Mouse (Mus musculus) cortical plate, adult 2 months (tissue): Measurements from ENCODE around the gene Tceal7. TPM values are rescaled to one million over a fixed set of nuclear protein-coding genes. Genes with fewer than 3 reads are reported as not detected.

Source experiments
- H3K27ac ChIP-seq: fragments of 200-500 bp; 2 replicates; pipeline ENCODE4 v1.5.1; 2012; ENCODE audit warnings: low read length, control low read depth, inconsistent platforms; ENCODE audit not compliant: insufficient read depth
- H3K4me1 ChIP-seq: fragments of 200-500 bp; 2 replicates; pipeline ENCODE4 v1.6.1; 2011; ENCODE audit warnings: low read length; ENCODE audit not compliant: control insufficient read depth, insufficient read depth
- H3K4me3 ChIP-seq: fragments of 200-500 bp; 2 replicates; pipeline ENCODE4 v1.5.1; 2011; ENCODE audit warnings: mild to moderate bottlenecking, low read length, control low read depth; ENCODE audit not compliant: insufficient read depth
- CTCF ChIP-seq: fragments of 200-500 bp; IDR thresholded peaks from 2 replicates; pipeline ENCODE4 v1.5.1; 2011; ENCODE audit warnings: mild to moderate bottlenecking, control low read depth, low read length; ENCODE audit not compliant: insufficient read depth; ENCODE audit errors: extremely low read depth
- POLR2A ChIP-seq: fragments of 200-500 bp; IDR thresholded peaks from 2 replicates; pipeline ENCODE4 v1.6.1; 2011; ENCODE audit warnings: mild to moderate bottlenecking, low read length, control low read depth; ENCODE audit not compliant: insufficient read depth; ENCODE audit errors: extremely low read depth
- polyA plus RNA-seq: library from polyadenylated mRNA; depleted of rRNA; stranded (reverse); fragments of >200 nt; gene quantifications from 2 replicates; pipeline ENCODE4 v1.2.3, GENCODE M21; 2012

Gene Tceal7
- polyA plus RNA-seq, 1 experiment: 1.4 TPM

DNA sequence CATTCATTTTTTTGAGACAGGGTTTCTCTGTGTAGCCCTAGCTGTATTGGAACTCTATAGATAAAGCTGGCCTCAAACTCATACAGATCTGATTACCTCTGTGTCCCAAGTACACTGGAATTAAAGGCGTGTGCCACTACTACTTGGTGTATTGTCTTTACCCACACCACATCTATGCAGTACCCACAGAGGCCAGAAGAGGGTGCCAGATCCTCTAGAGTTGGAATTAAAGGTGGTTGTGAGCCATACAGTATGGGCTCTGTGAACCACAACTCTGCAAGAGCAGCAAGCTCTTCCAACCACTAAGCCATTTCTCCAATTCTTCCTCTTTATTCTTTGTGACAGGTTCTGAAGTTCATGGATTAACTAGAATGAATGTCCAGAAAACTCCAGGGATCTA lies 17.7 kb upstream of the Tceal7 start:
- H3K4me1 ChIP-seq: no peaks in the 10 kb centered on the region
- no peak overlapping the region for H3K4me3 ChIP-seq
- H3K27ac ChIP-seq: no peak overlapping the region
- TF ChIP-seq CTCF (peak; percentile 20), POLR2A (no peak)

DNA sequence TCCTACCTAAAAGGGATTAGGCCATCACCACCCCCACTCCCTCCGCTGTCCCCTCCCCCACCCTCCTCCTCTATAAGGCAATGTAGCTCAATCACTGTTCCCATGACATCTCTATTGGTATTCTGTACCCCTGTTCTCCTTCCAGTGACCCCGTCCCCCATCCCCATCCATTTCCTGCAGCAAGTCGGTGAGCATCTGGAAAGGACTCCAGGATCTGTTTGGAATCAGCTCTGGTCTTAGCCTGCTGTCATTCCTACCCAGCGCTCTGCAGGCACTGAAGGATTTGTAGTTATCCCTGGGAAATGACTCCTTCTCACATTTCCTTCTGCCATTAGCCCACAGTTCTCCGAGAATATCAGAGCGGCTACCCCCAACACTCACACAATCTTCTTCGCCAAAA lies 11.3 kb upstream of the Tceal7 start:
- peak overlapping the region; percentile 84 for H3K4me3 ChIP-seq
- TF ChIP-seq POLR2A: no peak
- TF ChIP-seq CTCF: no peak
- peak overlapping the region; percentile 70 for H3K27ac ChIP-seq
- peaks cover 2% of the 10 kb centered on the region; the same call in 1 of the 2 replicates for H3K4me1 ChIP-seq

DNA sequence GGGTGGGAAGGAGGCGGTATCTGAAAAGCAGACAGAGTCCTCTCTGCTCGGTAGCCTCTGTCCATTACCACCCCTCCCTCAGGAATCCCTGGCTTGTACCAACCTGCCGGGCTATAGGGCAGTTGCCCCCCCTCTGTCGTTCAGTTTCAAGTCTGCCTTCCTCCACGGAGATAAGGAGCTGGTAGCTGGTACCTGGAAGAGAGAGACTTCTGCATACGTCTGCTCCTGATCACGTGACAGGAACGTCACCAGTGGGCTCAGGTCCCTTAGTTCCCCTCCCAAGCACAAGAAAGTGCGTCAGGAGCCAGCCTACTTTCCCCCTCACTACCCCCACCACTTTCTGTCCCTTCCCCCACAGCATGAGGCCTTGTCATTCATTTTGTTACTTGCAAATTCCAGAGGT lies 10.9 kb upstream of the Tceal7 start, which contains the start of gene Tceal5:
Tceal5 (minus strand) TSS at position 213 of the 403 bp plus-strand sequence.
- Histone ChIP-seq H3K4me1 (peaks cover 2% of the 10 kb centered on the region; the same call in 1 of the 2 replicates), H3K27ac (peak within 1 kb of the TSS; percentile 70), H3K4me3 (peak within 1 kb of the TSS; percentile 84)
- no peak for TF ChIP-seq CTCF
- peak; percentile 87; the same call in 1 of the 2 replicates for TF ChIP-seq POLR2A

DNA sequence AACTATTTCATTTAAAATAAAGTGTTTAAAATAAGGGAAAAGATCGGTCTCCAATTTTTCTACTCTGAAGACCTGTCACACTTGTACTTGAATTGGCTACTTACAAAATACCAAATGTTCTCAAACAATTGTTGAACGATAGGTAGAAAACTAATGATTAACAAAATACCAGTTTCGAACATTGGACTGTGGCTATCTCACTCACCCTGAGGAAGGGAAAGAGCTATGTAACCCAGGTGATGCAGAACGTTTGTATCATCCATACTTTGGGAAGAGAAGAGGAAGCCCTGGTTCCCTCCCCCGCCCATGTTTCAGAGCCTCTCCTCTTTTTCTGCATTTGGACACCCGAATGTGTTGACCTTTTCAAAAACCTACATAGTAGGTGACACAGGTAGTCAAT lies 10.2 kb upstream of the Tceal7 start:
- Histone ChIP-seq H3K27ac (no peak overlapping the region), H3K4me1 (peaks cover 2% of the 10 kb centered on the region; the same call in 1 of the 2 replicates), H3K4me3 (no peak overlapping the region; the same call in 1 of the 2 replicates)
- TF ChIP-seq POLR2A (no peak), CTCF (no peak)

DNA sequence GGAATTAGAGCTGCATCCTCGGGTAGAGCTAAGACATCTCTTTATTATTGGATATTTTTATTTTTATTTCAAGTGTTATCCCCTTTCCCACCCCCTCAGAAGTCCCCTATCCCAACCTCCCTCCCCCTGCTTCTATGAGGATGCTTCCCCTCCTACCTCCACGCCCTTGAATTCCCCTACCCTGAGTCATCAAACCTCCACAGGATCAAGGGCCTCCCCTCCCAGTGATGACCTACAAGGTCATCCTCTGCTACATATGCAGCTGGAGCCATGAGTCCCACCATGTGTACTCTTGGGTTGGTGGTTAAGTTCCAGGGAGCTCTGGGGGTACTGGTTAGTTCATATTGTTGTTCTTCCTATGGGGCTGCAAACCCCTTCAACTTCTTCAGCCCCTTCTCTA lies 1.2 kb upstream of the Tceal7 start:
- Histone ChIP-seq H3K27ac (no peak overlapping the region), H3K4me3 (no peak overlapping the region), H3K4me1 (no peaks in the 10 kb centered on the region)
- TF ChIP-seq CTCF (no peak), POLR2A (no peak)

DNA sequence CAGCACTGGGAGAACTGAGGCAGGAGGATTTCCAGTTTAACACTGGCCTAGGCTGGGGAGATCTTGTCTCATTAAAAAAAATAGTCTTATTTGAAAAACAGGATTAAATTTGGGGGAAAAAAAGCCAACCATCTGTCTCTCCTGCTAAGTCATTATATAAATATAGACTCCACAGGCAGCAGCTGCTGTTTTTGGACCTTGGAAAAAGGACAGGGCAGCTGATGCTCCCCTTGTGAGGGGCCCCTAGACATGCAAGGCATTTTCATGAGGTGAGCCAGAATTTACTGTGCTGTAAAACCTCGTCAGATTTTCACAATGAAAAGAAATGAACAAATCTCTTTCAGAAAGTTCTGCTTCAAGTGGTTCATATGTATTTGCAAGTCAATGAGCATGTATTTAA lies 1.7 kb downstream of the Tceal7 start:
- Histone ChIP-seq H3K4me3 (no peak overlapping the region), H3K4me1 (no peaks in the 10 kb centered on the region), H3K27ac (no peak overlapping the region)
- no peak for TF ChIP-seq POLR2A
- TF ChIP-seq CTCF: no peak

DNA sequence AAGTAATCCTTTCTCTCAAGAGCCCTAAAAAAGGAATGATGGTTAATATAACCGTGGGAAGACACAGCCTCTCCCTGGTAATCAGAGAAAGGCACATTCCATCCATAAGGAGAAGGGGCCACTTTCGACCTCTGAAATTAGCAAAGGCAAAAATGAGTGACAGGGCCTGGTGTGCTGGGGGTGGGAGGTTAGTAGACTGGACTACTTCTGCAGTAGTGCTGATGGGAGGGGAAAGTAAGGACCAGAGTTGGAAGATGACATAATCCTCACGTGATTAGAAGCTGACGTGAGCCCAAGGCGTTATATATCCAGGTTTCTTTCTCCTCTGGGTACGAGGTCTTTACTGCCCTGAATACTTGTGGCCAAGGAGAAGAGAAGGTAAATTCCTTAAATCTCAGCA lies 9.1 kb downstream of the Tceal7 start:
- H3K4me1 ChIP-seq: no peaks in the 10 kb centered on the region
- no peak overlapping the region for H3K27ac ChIP-seq
- TF ChIP-seq POLR2A (no peak), CTCF (no peak)
- H3K4me3 ChIP-seq: no peak overlapping the region

DNA sequence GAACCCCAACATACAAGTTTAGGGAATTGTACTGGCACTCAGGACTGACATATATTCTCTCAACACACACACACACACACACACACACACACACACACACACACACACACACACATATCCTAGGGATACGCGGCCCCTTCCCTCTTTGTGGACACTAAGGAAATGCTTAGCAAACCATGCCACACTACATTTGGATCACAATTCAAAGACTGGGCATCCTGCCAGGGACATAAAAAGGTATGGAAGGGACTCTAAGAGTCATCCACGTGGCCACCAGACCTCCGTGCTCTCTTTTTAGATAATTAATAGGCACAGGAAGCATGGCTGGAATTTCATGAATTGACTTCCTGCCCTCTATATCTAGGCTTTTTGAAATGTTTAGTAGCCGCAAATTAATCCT lies 13.2 kb downstream of the Tceal7 start:
- no peak for TF ChIP-seq POLR2A
- TF ChIP-seq CTCF: no peak
- Histone ChIP-seq H3K27ac (no peak overlapping the region), H3K4me3 (no peak overlapping the region), H3K4me1 (no peaks in the 10 kb centered on the region)

DNA sequence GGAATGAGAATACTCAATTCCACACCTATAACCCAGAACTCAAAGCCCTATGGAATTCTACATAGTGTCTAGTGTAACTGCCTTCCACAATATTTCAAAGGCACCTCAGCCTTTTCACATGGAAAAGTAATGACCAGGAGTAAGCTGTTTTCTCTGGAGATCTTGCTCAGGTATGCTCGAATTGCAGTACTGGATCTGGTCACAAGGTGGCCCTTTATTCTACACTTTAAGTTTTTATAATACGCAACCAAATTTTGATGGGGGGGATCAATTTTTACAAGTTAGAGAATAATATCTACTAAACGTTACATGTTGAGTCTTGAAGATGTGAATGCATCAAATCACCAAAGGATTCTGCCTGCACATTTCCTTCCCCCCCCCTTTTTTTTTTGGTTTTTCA lies 23.5 kb downstream of the Tceal7 start:
- Histone ChIP-seq H3K27ac (no peak overlapping the region), H3K4me3 (no peak overlapping the region), H3K4me1 (no peaks in the 10 kb centered on the region)
- TF ChIP-seq POLR2A: no peak
- peak; percentile 31; the same call in 1 of the 2 replicates for TF ChIP-seq CTCF

DNA sequence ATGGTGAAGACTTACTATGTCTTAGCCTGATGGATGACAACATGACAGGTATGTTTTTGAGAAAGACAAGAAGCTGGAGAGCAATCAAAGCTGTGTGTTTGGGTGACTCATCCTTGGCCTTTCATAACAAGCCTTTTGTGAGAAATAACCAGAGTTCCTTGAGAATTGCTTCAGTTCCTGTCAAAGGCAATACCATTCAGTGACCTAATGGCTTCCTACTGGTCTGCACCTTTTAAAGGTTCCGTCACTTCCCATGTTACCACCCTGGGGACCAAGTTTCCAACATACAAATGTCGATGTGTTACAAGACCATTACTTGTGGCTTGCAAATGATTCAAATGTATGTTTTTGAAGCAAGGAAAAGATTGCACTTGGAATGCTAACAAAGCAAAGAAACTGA lies 28.6 kb downstream of the Tceal7 start:
- Histone ChIP-seq H3K4me3 (no peak overlapping the region), H3K4me1 (no peaks in the 10 kb centered on the region), H3K27ac (no peak overlapping the region)
- TF ChIP-seq CTCF (no peak), POLR2A (no peak)

DNA sequence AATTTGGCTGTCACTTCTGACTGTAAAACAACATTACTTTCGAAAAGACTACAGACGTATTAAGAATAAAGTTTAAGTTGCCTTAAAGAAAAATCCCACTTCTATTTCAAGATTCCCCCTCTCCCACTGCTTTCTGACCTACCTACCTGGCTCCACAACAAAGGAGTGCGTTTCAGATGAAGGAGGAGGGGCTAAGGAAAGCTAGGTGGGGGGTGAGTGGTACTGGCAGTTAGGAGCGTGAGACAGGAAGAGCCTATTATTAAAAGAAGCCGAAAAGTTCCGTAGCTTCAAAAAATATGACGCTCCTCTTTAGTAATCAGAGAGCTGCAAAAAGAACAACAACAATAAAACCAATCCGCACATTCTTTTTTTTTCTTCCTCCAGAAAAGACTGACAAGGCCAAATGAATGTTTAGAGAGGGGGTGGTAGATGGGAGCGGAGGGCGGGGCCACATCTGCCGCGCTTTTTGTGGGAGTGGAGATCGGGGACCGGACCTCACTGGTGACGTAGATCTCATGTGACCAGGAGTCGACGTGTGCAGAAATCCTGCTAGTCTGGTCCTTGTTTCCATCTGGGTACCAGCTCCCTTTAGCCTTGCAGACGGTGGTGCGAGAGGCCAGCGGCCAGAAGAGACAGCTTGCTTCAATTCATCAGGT lies 30.1 kb downstream of the Tceal7 start, which contains the start of gene Tceal9:
Tceal9 (plus strand) TSS at position 506 of the 656 bp plus-strand sequence.
- Histone ChIP-seq H3K4me3 (peak within 1 kb of the TSS; percentile 48), H3K4me1 (no peaks in the 10 kb centered on the region), H3K27ac (peak within 1 kb of the TSS; percentile 15; the same call in 1 of the 2 replicates)
- TF ChIP-seq POLR2A: peak; percentile 96
- no peak for TF ChIP-seq CTCF
